Mouse (Mus musculus): ENCODE results near the gene Ang. TPM values are rescaled to one million over a fixed set of nuclear protein-coding genes. Genes with fewer than 3 reads are reported as not detected.

The Ang gene
- polyA plus RNA-seq, 1 experiment from 2014 or later = 3.2 TPM

GRCm38 (mm10) chr14:51148006-51148405 lies 57.1 kb downstream of the Ang start:
- H3K27ac ChIP-seq (ENCODE audit: poor library complexity, severe bottlenecking) = no peak overlapping the region
- ATAC-seq (ENCODE audit: insufficient number of reproducible peaks, low FRiP score) = no peak
- H3K4me1 ChIP-seq (replicated peaks) = peaks cover 20% of the 10 kb centered on the region; the same call in 1 of the 2 replicates
- H3K36me3 ChIP-seq = no peaks in the 10 kb centered on the region
- 44% methylated on average over 3 of the region's 3 CpGs for WGBS
- no peaks in the 10 kb centered on the region for H3K27me3 ChIP-seq (replicated peaks)
- no peaks in the 10 kb centered on the region for H3K9me3 ChIP-seq (replicated peaks)
- no peak overlapping the region for H3K4me2 ChIP-seq
- H3K4me3 ChIP-seq = no peak overlapping the region
- no peak overlapping the region for H3K9ac ChIP-seq

GRCm38 (mm10) chr14:51149164-51149563 lies 58.2 kb downstream of the Ang start:
- H3K27ac ChIP-seq (ENCODE audit: poor library complexity, severe bottlenecking) = no peak overlapping the region
- no peak for ATAC-seq (ENCODE audit: insufficient number of reproducible peaks, low FRiP score)
- H3K4me1 ChIP-seq (replicated peaks) = 0 out of 2 replicates have a peak, but pooled peaks cover 11% of the 10 kb centered on the region
- WGBS = 61% methylated on average over 5 of the region's 5 CpGs
- no peaks in the 10 kb centered on the region for H3K36me3 ChIP-seq
- no peaks in the 10 kb centered on the region for H3K27me3 ChIP-seq (replicated peaks)
- no peak overlapping the region for H3K4me2 ChIP-seq
- H3K9me3 ChIP-seq (replicated peaks) = no peaks in the 10 kb centered on the region
- H3K4me3 ChIP-seq = no peak overlapping the region
- no peak overlapping the region for H3K9ac ChIP-seq

GRCm38 (mm10) chr14:51150206-51150831 lies 59.4 kb downstream of the Ang start:
- 83% methylated on average over 3 of the region's 3 CpGs for WGBS
- no peak for ATAC-seq (ENCODE audit: insufficient number of reproducible peaks, low FRiP score)
- Histone ChIP-seq H3K4me2 (no peak overlapping the region), H3K27ac (ENCODE audit: poor library complexity, severe bottlenecking) (no peak overlapping the region), H3K4me1 (replicated peaks) (0 out of 2 replicates have a peak, but pooled peaks cover 11% of the 10 kb centered on the region), H3K9ac (no peak overlapping the region), H3K27me3 (replicated peaks) (no peaks in the 10 kb centered on the region), H3K4me3 (no peak overlapping the region), H3K36me3 (no peaks in the 10 kb centered on the region), H3K9me3 (replicated peaks) (no peaks in the 10 kb centered on the region)

Other genes with a start within 250 kb of the Ang start
- 6.0 and 6.1 TPM in 2 replicates for gene Tep1, start 220.6 kb upstream of the Ang start, polyA plus RNA-seq (2016; fragmentation: Nextera tagmentation; extraction: Ambion mirVana)
- 0.08 and 0.09 TPM in 2 replicates for gene Klhl33, start 193.6 kb upstream of the Ang start, polyA plus RNA-seq (2016; fragmentation: Nextera tagmentation; extraction: Ambion mirVana)
- 108 and 111 TPM in 2 replicates for gene Osgep, start 166.3 kb upstream of the Ang start, polyA plus RNA-seq (2016; fragmentation: Nextera tagmentation; extraction: Ambion mirVana)
- gene Apex1, start 166.2 kb upstream of the Ang start, polyA plus RNA-seq (2016; fragmentation: Nextera tagmentation; extraction: Ambion mirVana) = 152 and 159 TPM in 2 replicates
- 33.6 and 37.3 TPM in 2 replicates for gene Pip4p1, start 160.3 kb upstream of the Ang start, polyA plus RNA-seq (2016; fragmentation: Nextera tagmentation; extraction: Ambion mirVana)
- gene Pnp, start 160.1 kb upstream of the Ang start, polyA plus RNA-seq (2016; fragmentation: Nextera tagmentation; extraction: Ambion mirVana) = 39.0 and 43.8 TPM in 2 replicates
- not detected in 2 replicates for gene Gm49342, start 146.6 kb upstream of the Ang start, polyA plus RNA-seq (2016; fragmentation: Nextera tagmentation; extraction: Ambion mirVana)
- 0.17 and 0.32 TPM in 2 replicates for gene Pnp2, start 135.2 kb upstream of the Ang start, polyA plus RNA-seq (2016; fragmentation: Nextera tagmentation; extraction: Ambion mirVana)
- 0.41 TPM in 1 of 2 replicates, not detected in the other for gene Rnase10, start 83.4 kb upstream of the Ang start, polyA plus RNA-seq (2016; fragmentation: Nextera tagmentation; extraction: Ambion mirVana)
- gene Rnase9, start 49.3 kb upstream of the Ang start, polyA plus RNA-seq (2016; fragmentation: Nextera tagmentation; extraction: Ambion mirVana) = not detected in 2 replicates
- not detected in 2 replicates for gene Rnase11, start 41.0 kb upstream of the Ang start, polyA plus RNA-seq (2016; fragmentation: Nextera tagmentation; extraction: Ambion mirVana)
- 0.51 and 0.70 TPM in 2 replicates for gene Rnase12, start 33.5 kb upstream of the Ang start, polyA plus RNA-seq (2016; fragmentation: Nextera tagmentation; extraction: Ambion mirVana)
- not detected in 2 replicates for gene Olfr750, start 16.7 kb upstream of the Ang start, polyA plus RNA-seq (2016; fragmentation: Nextera tagmentation; extraction: Ambion mirVana)
- gene Rnase4, start 73 bp upstream of the Ang start, polyA plus RNA-seq (2016; fragmentation: Nextera tagmentation; extraction: Ambion mirVana) = 13.7 and 15.0 TPM in 2 replicates
- not detected in 2 replicates for gene Eddm3b, start 23.3 kb downstream of the Ang start, polyA plus RNA-seq (2016; fragmentation: Nextera tagmentation; extraction: Ambion mirVana)
- 0.29 TPM in 1 of 2 replicates, not detected in the other for gene Rnase6, start 32.8 kb downstream of the Ang start, polyA plus RNA-seq (2016; fragmentation: Nextera tagmentation; extraction: Ambion mirVana)
- 0.19 TPM in 1 of 2 replicates, not detected in the other for gene Rnase1, start 55.6 kb downstream of the Ang start, polyA plus RNA-seq (2016; fragmentation: Nextera tagmentation; extraction: Ambion mirVana)
- gene Rnase2b, start 71.1 kb downstream of the Ang start, polyA plus RNA-seq (2016; fragmentation: Nextera tagmentation; extraction: Ambion mirVana) = not detected in 2 replicates
- gene Ang2, start 108.0 kb downstream of the Ang start, polyA plus RNA-seq (2016; fragmentation: Nextera tagmentation; extraction: Ambion mirVana) = not detected in 2 replicates
- gene Ear14, start 112.2 kb downstream of the Ang start, polyA plus RNA-seq (2016; fragmentation: Nextera tagmentation; extraction: Ambion mirVana) = not detected in 2 replicates
- not detected in 2 replicates for gene Rnase2a, start 165.0 kb downstream of the Ang start, polyA plus RNA-seq (2016; fragmentation: Nextera tagmentation; extraction: Ambion mirVana)

Data from heart, embryonic 12.5 days (tissue).